Mouse (Mus musculus): ENCODE measurements at regions not wholly inside any gene's neighbourhood (a gene's known extent, or its start where the extent isn't known, plus 50 kb on each side); places are given as distances from the start of the nearest gene placed in this dataset.
A peak's percentile ranks its signal among the peaks of the same experiment; 100 is the strongest.
"Not testable (repeated sequence)": the region's sequence is repeated elsewhere in the genome, so short reads cannot be mapped to it uniquely, and the experiment has no call there.

GRCm38 (mm10) chr4:67301020-67301419 is 473.6 kb downstream of the Tlr4 start:
- no peak for TF ChIP-seq CTCF (IDR thresholded peaks at IDR 0.05)
- no peak overlapping the region for H3K9ac ChIP-seq (replicated peaks; ENCODE audit: low read length, poor library complexity, severe bottlenecking)
- H3K27ac ChIP-seq (ENCODE audit: low read depth, low read length) = no peak overlapping the region
- no peak overlapping the region for H3K4me3 ChIP-seq (ENCODE audit: low read depth, low read length)
- DNase-seq (ENCODE audit: low spot score) (peak; percentile 11), ATAC-seq (ENCODE audit: low FRiP score) (no peak)
- no peaks in the 10 kb centered on the region for H3K4me1 ChIP-seq (ENCODE audit: insufficient read depth, low read length)
- H3K27me3 ChIP-seq (ENCODE audit: insufficient read depth, low read length) = no peaks in the 10 kb centered on the region
- H3K4me2 ChIP-seq (ENCODE audit: low read depth, low read length, poor library complexity, severe bottlenecking) = no peak overlapping the region
- no peaks in the 10 kb centered on the region for H3K9me3 ChIP-seq (ENCODE audit: low read length)
- 62% methylated on average over 6 of the region's 6 CpGs for WGBS
- H3K36me3 ChIP-seq (ENCODE audit: insufficient read depth, low read length) = no peaks in the 10 kb centered on the region

- Histone ChIP-seq H3K4me1 (ENCODE audit: insufficient read depth, low read length) (no peaks in the 10 kb centered on the region), H3K36me3 (ENCODE audit: insufficient read depth, low read length) (no peaks in the 10 kb centered on the region), H3K9ac (replicated peaks; ENCODE audit: low read length, poor library complexity, severe bottlenecking) (no peak overlapping the region), H3K4me3 (ENCODE audit: low read depth, low read length) (no peak overlapping the region), H3K9me3 (ENCODE audit: low read length) (no peaks in the 10 kb centered on the region), H3K27me3 (ENCODE audit: insufficient read depth, low read length) (no peaks in the 10 kb centered on the region), H3K27ac (ENCODE audit: low read depth, low read length) (no peak overlapping the region), H3K4me2 (ENCODE audit: low read depth, low read length, poor library complexity, severe bottlenecking) (no peak overlapping the region)
- ATAC-seq (ENCODE audit: low FRiP score) (no peak), DNase-seq (ENCODE audit: low spot score) (no peak)
- TF ChIP-seq CTCF (IDR thresholded peaks at IDR 0.05) = no peak
- 79% methylated on average over 2 of the region's 2 CpGs for WGBS
Measured at GRCm38 (mm10) chr4:67301740-67302139, 474.4 kb downstream of the Tlr4 start.

- not testable (repeated sequence) for H3K27me3 ChIP-seq (ENCODE audit: insufficient read depth, low read length)
Measured at GRCm38 (mm10) chr4:67320098-67320497, 492.7 kb downstream of the Tlr4 start.

More at GRCm38 (mm10) chr4:67320098-67320497, 492.7 kb downstream of the Tlr4 start:
- H3K4me3 ChIP-seq (ENCODE audit: low read depth, low read length); DNase-seq (ENCODE audit: low spot score); H3K36me3 ChIP-seq (ENCODE audit: insufficient read depth, low read length); H3K27ac ChIP-seq (ENCODE audit: low read depth, low read length); H3K9me3 ChIP-seq (ENCODE audit: low read length); ATAC-seq (ENCODE audit: low FRiP score); H3K9ac ChIP-seq (replicated peaks; ENCODE audit: low read length, poor library complexity, severe bottlenecking); H3K4me1 ChIP-seq (ENCODE audit: insufficient read depth, low read length); H3K4me2 ChIP-seq (ENCODE audit: low read depth, low read length, poor library complexity, severe bottlenecking): not testable (repeated sequence)

Measured in midbrain, postnatal 0 days (tissue).